Mouse (Mus musculus): ENCODE results near the gene Setd7. TPM values are rescaled to one million over a fixed set of nuclear protein-coding genes. Genes with fewer than 3 reads are reported as not detected.

Setd7 gene
- polyA plus RNA-seq, 1 experiment = 9.9 TPM

DNA sequence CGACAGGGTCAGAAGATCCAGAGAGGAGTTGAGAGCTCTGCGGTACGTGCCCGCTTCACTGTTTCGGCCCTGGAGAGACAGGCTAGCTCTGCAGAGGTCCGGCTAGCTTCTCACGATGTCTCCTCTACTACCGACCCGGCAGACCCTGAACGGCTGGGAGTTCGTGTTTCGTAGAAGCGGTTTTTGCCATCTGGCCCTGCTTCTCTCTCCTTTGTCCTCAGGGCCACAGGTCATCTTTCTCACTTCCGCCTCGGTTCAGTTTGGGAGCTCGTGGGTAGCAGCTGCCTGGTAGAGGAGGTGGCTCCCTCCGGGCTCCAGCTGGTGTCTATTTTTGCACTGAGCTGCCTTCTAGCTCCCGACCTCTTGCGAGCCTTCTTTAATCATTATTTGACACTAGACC is 55.2 kb downstream of the Setd7 start:
- no peak overlapping the region for H3K4me3 ChIP-seq (ENCODE audit: insufficient read depth, poor library complexity, severe bottlenecking)
- H3K27me3 ChIP-seq (ENCODE audit: control insufficient read depth, insufficient read depth, insufficient read length) = no peaks in the 10 kb centered on the region
- no peaks in the 10 kb centered on the region for H3K79me2 ChIP-seq (ENCODE audit: control insufficient read depth, insufficient read depth)
- H3K79me3 ChIP-seq (ENCODE audit: low read depth) = no peaks in the 10 kb centered on the region
- TF ChIP-seq CTCF (IDR thresholded peaks at IDR 0.05; ENCODE audit: control insufficient read depth, insufficient read depth, insufficient read length) = no peak
- TF ChIP-seq MAX (IDR thresholded peaks at IDR 0.05) = no peak
- TF ChIP-seq MYOG (IDR thresholded peaks at IDR 0.05; ENCODE audit: control insufficient read depth, extremely low read depth, insufficient read length) = no peak
- TF ChIP-seq CEBPB (IDR thresholded peaks at IDR 0.05; ENCODE audit: low read depth) = no peak
- no peak for TF ChIP-seq USF1 (IDR thresholded peaks at IDR 0.05; ENCODE audit: low read depth)
- no peak for TF ChIP-seq FOSL1 (IDR thresholded peaks at IDR 0.05; ENCODE audit: insufficient read depth, low read length, poor library complexity, severe bottlenecking)
- no peak for TF ChIP-seq MYOD1 (IDR thresholded peaks at IDR 0.05; ENCODE audit: control insufficient read depth, insufficient read length, low read depth)
- no peaks in the 10 kb centered on the region for H3K36me3 ChIP-seq (ENCODE audit: control insufficient read depth, insufficient read depth)
- H3ac ChIP-seq (ENCODE audit: control insufficient read depth, insufficient read length, low read depth) = no peak overlapping the region

DNA sequence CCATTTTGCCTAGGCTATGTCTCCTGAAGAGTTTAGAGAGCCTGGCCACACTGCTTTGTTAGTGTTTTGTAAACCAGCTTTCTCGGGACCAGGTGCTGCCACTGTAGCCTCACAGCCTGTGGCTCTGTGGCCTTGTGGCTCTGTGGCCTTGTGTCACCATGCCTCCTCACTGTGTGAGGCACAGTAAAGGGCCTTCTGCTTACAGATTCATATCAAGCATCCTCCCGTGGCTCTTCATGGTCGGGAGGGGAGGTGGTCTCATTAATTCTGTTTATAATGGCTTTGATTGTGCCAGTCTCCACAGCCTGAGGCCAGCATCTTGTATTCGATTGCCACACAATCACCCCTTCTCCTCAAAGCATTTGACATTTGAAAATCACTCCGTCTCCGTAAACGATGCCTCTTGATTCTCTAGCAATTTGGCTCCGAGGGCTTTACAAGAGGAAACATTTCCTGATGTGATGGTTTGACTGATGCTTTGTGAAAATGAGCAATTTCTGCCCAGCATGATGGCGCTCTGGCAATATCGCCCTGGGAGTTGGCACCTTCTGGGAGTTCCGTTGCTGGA is 56.2 kb downstream of the Setd7 start:
- no peaks in the 10 kb centered on the region for H3K79me2 ChIP-seq (ENCODE audit: control insufficient read depth, insufficient read depth)

DNA sequence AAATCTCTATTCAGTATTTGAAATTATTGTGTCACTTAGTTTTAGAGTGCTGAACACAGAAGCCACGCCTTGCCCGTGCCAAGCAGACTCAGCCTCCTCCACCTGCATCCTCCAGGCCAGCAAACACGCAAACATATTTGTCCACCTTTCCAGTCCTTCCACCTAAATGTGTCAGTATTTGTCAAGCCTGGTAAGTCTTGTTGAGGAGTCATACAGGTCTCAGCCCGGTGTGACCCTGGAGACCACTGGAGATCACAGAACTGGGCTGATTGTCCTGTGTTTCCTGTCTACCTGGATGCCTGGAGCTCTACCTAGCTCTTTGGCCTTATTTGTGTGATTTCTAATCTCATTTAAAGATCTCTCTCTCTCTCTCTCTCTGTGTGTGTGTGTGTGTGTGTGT is 60.8 kb downstream of the Setd7 start:
- no peaks in the 10 kb centered on the region for H3K79me3 ChIP-seq (ENCODE audit: low read depth)
- no peaks in the 10 kb centered on the region for H3K79me2 ChIP-seq (ENCODE audit: control insufficient read depth, insufficient read depth)
- H3K27me3 ChIP-seq (ENCODE audit: control insufficient read depth, insufficient read depth, insufficient read length) = no peaks in the 10 kb centered on the region
- H3K36me3 ChIP-seq (ENCODE audit: control insufficient read depth, insufficient read depth) = peaks cover 3% of the 10 kb centered on the region
- no peak for TF ChIP-seq CTCF (IDR thresholded peaks at IDR 0.05; ENCODE audit: control insufficient read depth, insufficient read depth, insufficient read length)
- no peak for TF ChIP-seq CEBPB (IDR thresholded peaks at IDR 0.05; ENCODE audit: low read depth)
- no peak for TF ChIP-seq USF1 (IDR thresholded peaks at IDR 0.05; ENCODE audit: low read depth)
- TF ChIP-seq MAX (IDR thresholded peaks at IDR 0.05) = no peak
- TF ChIP-seq MYOG (IDR thresholded peaks at IDR 0.05; ENCODE audit: control insufficient read depth, extremely low read depth, insufficient read length) = no peak
- TF ChIP-seq FOSL1 (IDR thresholded peaks at IDR 0.05; ENCODE audit: insufficient read depth, low read length, poor library complexity, severe bottlenecking) = no peak
- TF ChIP-seq MYOD1 (IDR thresholded peaks at IDR 0.05; ENCODE audit: control insufficient read depth, insufficient read length, low read depth) = no peak
- H3ac ChIP-seq (ENCODE audit: control insufficient read depth, insufficient read length, low read depth) = no peak overlapping the region
- H3K4me3 ChIP-seq (ENCODE audit: insufficient read depth, poor library complexity, severe bottlenecking) = no peak overlapping the region

More for the DNA sequence above, 56.2 kb downstream of the Setd7 start:
- H3K27me3 ChIP-seq (ENCODE audit: control insufficient read depth, insufficient read depth, insufficient read length) = no peaks in the 10 kb centered on the region
- no peak overlapping the region for H3K4me3 ChIP-seq (ENCODE audit: insufficient read depth, poor library complexity, severe bottlenecking)
- no peak for TF ChIP-seq MYOD1 (IDR thresholded peaks at IDR 0.05; ENCODE audit: control insufficient read depth, insufficient read length, low read depth)
- no peak for TF ChIP-seq USF1 (IDR thresholded peaks at IDR 0.05; ENCODE audit: low read depth)
- no peak for TF ChIP-seq MYOG (IDR thresholded peaks at IDR 0.05; ENCODE audit: control insufficient read depth, extremely low read depth, insufficient read length)
- no peaks in the 10 kb centered on the region for H3K36me3 ChIP-seq (ENCODE audit: control insufficient read depth, insufficient read depth)
- no peak overlapping the region for H3ac ChIP-seq (ENCODE audit: control insufficient read depth, insufficient read length, low read depth)
- no peaks in the 10 kb centered on the region for H3K79me3 ChIP-seq (ENCODE audit: low read depth)

DNA sequence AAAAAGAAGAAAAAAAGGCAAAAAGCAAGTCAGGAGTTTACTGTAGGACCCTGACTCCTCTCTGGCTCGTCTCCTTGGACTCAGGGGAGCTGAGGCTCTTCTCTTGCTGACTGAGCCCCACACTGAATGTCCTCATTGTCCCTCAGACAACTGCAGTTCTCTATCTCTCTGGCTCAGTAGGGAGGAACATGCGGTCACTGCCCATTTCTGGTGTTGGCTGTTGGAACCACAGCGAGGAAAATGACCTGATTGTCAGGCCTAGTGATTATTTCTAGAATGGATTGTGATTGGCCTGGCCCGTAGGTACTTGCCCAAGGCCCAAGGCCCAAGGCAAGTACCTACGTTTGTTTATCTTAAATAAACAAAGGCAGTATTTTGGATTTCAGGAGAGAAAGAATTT is 62.0 kb downstream of the Setd7 start:
- Histone ChIP-seq H3ac (ENCODE audit: control insufficient read depth, insufficient read length, low read depth) (no peak overlapping the region), H3K36me3 (ENCODE audit: control insufficient read depth, insufficient read depth) (peaks cover 10% of the 10 kb centered on the region), H3K27me3 (ENCODE audit: control insufficient read depth, insufficient read depth, insufficient read length) (no peaks in the 10 kb centered on the region), H3K79me3 (ENCODE audit: low read depth) (no peaks in the 10 kb centered on the region), H3K79me2 (ENCODE audit: control insufficient read depth, insufficient read depth) (no peaks in the 10 kb centered on the region), H3K4me3 (ENCODE audit: insufficient read depth, poor library complexity, severe bottlenecking) (no peak overlapping the region)
- TF ChIP-seq FOSL1 (IDR thresholded peaks at IDR 0.05; ENCODE audit: insufficient read depth, low read length, poor library complexity, severe bottlenecking) (no peak), USF1 (IDR thresholded peaks at IDR 0.05; ENCODE audit: low read depth) (no peak), CEBPB (IDR thresholded peaks at IDR 0.05; ENCODE audit: low read depth) (no peak), MYOG (IDR thresholded peaks at IDR 0.05; ENCODE audit: control insufficient read depth, extremely low read depth, insufficient read length) (no peak), CTCF (IDR thresholded peaks at IDR 0.05; ENCODE audit: control insufficient read depth, insufficient read depth, insufficient read length) (no peak), MYOD1 (IDR thresholded peaks at IDR 0.05; ENCODE audit: control insufficient read depth, insufficient read length, low read depth) (no peak), MAX (IDR thresholded peaks at IDR 0.05) (no peak)

DNA sequence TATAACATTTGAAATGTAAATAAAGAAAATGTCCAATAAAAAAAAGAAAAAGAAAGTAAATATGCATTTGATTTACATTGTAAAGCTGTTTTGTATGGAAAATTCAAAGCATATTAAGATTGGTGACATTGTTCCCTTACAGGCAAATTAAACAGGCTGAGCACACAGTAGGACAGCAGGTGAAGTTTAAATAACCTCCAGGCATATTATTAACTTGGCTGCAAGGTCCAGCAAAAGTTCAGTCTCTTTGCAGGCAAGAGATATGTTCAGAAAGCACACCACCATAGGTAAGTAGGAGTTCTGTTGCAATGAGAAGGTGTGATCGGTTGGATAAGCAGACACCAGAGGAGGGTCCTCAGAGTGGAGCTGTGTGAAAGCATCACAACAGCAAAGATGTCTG is 62.7 kb downstream of the Setd7 start:
- H3K79me3 ChIP-seq (ENCODE audit: low read depth) = no peaks in the 10 kb centered on the region
- peaks cover 14% of the 10 kb centered on the region for H3K36me3 ChIP-seq (ENCODE audit: control insufficient read depth, insufficient read depth)
- H3ac ChIP-seq (ENCODE audit: control insufficient read depth, insufficient read length, low read depth) = no peak overlapping the region
- TF ChIP-seq FOSL1 (IDR thresholded peaks at IDR 0.05; ENCODE audit: insufficient read depth, low read length, poor library complexity, severe bottlenecking) (no peak), CEBPB (IDR thresholded peaks at IDR 0.05; ENCODE audit: low read depth) (no peak), CTCF (IDR thresholded peaks at IDR 0.05; ENCODE audit: control insufficient read depth, insufficient read depth, insufficient read length) (no peak), MYOG (IDR thresholded peaks at IDR 0.05; ENCODE audit: control insufficient read depth, extremely low read depth, insufficient read length) (no peak), MAX (IDR thresholded peaks at IDR 0.05) (no peak), MYOD1 (IDR thresholded peaks at IDR 0.05; ENCODE audit: control insufficient read depth, insufficient read length, low read depth) (no peak), USF1 (IDR thresholded peaks at IDR 0.05; ENCODE audit: low read depth) (no peak)
- no peak overlapping the region for H3K4me3 ChIP-seq (ENCODE audit: insufficient read depth, poor library complexity, severe bottlenecking)
- H3K27me3 ChIP-seq (ENCODE audit: control insufficient read depth, insufficient read depth, insufficient read length) = no peaks in the 10 kb centered on the region
- H3K79me2 ChIP-seq (ENCODE audit: control insufficient read depth, insufficient read depth) = no peaks in the 10 kb centered on the region

DNA sequence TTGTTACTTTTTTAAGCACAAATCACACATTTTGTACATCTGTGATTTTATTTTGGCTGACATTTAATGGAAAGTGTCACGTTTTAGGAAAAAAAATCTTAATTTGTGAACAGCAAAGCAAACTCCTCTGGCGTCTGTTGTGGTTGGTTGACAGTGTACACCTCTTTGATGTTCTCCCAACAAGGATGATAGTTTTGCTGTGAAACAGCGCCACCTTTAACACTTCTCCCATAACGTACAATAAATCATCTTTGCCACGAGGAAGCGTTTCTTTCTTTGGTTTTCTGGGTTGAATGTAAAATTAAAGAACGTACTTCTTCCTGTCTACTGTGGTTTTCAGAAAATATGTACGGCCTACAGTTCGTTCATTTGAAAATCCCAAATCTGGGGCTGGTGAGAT is 65.0 kb downstream of the Setd7 start:
- Histone ChIP-seq H3K4me3 (ENCODE audit: insufficient read depth, poor library complexity, severe bottlenecking) (no peak overlapping the region), H3ac (ENCODE audit: control insufficient read depth, insufficient read length, low read depth) (no peak overlapping the region), H3K79me3 (ENCODE audit: low read depth) (no peaks in the 10 kb centered on the region), H3K79me2 (ENCODE audit: control insufficient read depth, insufficient read depth) (peaks cover 18% of the 10 kb centered on the region), H3K27me3 (ENCODE audit: control insufficient read depth, insufficient read depth, insufficient read length) (no peaks in the 10 kb centered on the region), H3K36me3 (ENCODE audit: control insufficient read depth, insufficient read depth) (peaks cover 14% of the 10 kb centered on the region)
- TF ChIP-seq MYOD1 (IDR thresholded peaks at IDR 0.05; ENCODE audit: control insufficient read depth, insufficient read length, low read depth) = no peak
- no peak for TF ChIP-seq MYOG (IDR thresholded peaks at IDR 0.05; ENCODE audit: control insufficient read depth, extremely low read depth, insufficient read length)
- no peak for TF ChIP-seq FOSL1 (IDR thresholded peaks at IDR 0.05; ENCODE audit: insufficient read depth, low read length, poor library complexity, severe bottlenecking)
